Mouse (Mus musculus): ENCODE data around the gene Wrap53.

DNA sequence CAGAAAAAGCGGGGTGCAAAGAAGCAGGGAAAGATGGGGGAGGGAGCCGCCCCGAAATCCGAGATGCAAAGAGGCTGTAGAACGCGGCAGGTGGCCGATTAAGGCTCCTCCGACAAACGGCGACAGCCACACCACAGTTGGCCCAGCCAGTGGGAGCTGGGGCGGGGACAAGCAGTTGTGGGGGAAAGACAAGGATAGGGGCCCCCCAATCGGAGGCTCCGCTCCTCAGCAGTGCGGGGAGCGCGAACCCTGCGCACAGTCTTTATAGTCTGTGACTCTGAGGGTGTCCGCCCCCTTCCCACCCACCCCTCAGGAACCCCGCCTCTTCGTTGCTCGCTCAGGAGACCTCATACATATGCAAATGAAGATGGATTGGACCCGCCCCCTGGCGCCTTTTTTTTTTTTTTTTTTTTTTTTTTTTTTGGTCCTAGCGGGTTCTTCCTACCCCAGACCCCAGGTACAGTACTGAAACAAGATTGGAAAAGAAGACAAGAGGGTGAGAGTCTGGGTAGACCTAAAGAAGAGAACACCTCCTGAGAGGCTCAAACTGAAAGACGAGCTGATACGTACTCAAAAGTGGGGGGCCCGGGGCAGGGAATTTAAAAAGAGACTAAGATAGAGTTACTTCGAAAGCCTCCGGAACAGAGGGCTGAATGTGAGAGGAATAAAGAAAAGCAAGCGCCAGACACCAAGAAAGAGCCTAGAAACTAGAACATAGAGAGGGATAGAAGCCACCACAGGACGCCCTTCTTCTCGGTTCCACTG, 25.9 kb upstream of the Wrap53 start, which contains the start of gene Atp1b2:
- TF ChIP-seq CTCF (IDR thresholded peaks at IDR 0.05; ENCODE audit: insufficient read depth, low read length) (no peak), POLR2A (IDR thresholded peaks at IDR 0.05; ENCODE audit: borderline replicate concordance, extremely low read depth, low read depth, low read length) (peak; percentile 70; the same call in 1 of the 2 replicates)

Data from lung, adult 2 months (tissue).